Mouse (Mus musculus) left cerebral cortex, postnatal 14 days (tissue): ENCODE data around the gene Trmt44. TPM values are rescaled to one million over a fixed set of nuclear protein-coding genes. Genes with fewer than 3 reads are reported as not detected.

Source experiments
- DNase-seq, 2 experiments: peaks; one replicate each; pipeline ENCODE4 v3.0.0; 2021 to 2022; ENCODE audit warnings: low spot score in 2 of 2, mixed read lengths in 1 of 2
- intact Hi-C: fragments of 180-260 bp; cut with DNase I; formaldehyde crosslinking; loops from one replicate; pipeline ENCODE4 v1.15.1; 2025
- long read RNA-seq, 2 experiments: library from polyadenylated mRNA; stranded (forward); transcript quantifications; one replicate each; pipeline ENCODE4 v2.0.0; 2021
- total RNA-seq, 2 experiments: library from RNA; stranded (reverse); gene quantifications; 2 replicates each; pipeline ENCODE4 v1.2.3; 2021

Trmt44 gene
- 1 to 10 TPM; 6.9 to 7.4 TPM for total RNA-seq
- long read RNA-seq, experiment 1, partial matches to known transcripts: 0 of 1 reads
- long read RNA-seq, experiment 1, other reads (novel, unspliced or antisense): 1 of 1 reads
- long read RNA-seq, experiment 2, partial matches to known transcripts: 0 of 3 reads
- long read RNA-seq, experiment 2, other reads (novel, unspliced or antisense): 0 of 3 reads

DNA sequence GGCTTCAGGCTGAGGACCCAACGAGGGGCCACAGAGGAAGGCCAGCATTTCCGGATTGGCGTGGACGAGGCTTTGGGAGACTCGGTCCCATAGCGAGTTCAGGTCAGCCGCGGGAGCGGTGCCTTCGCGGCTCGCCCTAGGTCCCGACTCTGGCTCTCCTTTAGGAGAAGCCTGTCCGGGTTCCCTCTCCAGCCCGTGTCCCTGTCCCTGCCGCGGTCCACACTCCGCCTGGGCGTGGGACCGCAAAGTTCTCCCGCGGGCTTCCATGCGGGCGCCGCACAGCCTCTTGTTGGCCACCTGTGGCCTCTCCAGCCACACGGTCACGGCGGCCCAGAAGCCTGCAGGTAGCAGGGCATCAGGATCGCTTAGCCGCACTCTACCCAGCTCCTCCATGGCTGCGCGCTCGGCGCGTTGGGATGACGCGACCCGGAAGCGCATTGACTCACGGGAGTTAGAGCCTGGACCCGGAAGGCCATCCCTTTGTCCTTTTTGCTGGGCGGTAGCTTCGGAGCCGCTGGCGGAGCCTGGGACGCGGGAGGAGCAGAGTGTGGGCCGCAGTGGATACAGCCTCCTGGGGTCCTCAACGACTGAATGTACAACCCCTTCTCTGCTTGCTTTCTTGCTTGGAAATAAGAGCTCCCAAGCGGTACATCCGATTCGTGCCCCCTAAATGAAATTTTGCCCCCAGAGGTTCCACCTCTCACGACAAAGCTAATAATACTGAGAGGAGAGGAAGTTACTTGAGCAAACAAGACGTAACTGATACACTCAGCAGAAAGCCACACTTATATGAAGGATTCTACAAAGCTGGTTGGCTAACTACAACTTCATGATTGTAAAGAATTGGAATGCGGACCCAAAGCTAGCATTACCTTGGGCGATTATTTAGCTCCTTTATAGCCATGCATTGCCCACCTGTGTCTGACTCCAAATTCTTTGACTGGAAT, at the start of gene Trmt44:
Gene Trmt44 (minus strand): TSS at position 418 of the 947 bp plus-strand sequence.
- intact Hi-C loops: no loop called here
- peak; percentile 87 to 92 for DNase-seq

DNA sequence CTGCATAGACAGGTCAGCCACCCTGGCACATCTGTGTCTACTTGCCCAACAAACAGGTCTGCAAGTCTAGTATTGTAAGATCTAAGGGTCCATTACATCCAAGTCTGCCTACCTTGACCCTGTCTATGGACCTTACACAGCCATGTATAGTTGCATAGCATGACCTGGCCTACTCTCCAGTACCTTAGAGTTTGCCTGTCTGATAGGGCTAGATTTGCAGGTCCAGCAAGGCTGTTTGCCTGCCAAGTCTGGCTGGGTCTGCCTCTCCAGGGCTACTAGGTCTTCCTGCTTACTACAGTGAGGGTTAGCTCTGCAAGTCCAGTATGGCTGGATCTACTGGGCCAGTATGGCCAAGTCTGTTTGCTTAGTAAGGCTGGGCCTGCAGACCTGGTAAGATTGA, 49.0 kb upstream of the Trmt44 start:
- intact Hi-C loops: no loop called here
- DNase-seq: no peak

DNA sequence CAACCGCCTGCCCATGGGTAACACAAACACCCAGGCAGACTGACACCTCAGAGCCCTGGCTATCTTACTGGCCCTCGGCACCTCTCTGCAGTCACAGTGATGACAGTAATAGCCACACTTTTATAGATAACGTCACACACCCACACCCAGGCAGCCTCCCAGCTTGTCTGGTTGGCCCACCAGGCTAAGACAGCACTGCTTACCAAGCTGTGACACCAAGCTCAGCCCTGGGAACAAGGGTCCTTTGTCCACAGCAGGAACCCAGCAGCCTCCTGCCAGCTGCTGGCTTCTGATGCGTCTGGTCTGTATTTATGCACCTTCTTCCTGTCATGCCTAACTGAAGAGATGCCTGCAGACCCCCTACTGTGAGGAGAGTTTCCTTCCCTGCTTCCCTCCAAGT, 46.2 kb upstream of the Trmt44 start:
- DNase-seq: peak in 1 of 2 experiments; percentile 15
- intact Hi-C loops: no loop called here

DNA sequence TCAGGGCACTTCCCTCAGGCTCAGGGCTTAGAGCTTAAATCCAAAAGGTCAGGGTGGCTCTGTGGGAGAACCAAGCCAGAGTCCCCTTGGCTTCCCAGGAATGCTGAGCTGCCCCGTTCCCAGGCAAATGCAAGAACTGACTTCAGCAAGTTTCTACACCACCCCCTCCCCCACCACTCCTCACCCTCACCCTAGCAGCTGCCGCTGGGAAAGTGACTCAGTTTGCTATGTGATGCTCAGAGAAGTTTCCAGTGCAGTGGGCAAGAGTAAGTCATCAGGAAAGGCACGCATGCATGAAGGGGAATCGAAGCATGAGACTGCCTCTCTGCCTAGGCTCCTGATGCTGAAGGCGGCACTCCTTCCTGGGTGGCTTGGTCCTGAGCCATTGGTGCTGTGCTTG, 42.1 kb upstream of the Trmt44 start:
- intact Hi-C loops: no loop called here
- no peak for DNase-seq

DNA sequence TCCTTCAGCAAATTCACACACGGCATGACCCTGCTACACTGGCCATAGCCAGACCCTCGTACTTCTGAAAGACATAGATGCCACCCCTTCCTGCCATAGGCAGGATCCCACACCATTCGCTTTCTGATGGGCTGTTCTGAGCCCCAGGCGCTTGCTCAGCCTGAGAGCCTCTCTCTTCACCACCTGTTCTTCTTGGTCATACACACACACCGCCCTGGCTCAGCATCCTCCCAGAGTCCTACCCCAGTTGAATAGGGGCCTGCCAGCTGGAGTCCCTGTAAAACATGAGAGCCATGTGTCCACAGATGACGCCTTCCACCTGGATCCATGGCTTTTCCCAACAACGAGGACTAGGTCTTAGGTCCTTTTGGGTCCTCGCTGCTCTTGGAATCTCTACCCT, 37.9 kb upstream of the Trmt44 start:
- no peak for DNase-seq
- intact Hi-C loops: no loop called here

DNA sequence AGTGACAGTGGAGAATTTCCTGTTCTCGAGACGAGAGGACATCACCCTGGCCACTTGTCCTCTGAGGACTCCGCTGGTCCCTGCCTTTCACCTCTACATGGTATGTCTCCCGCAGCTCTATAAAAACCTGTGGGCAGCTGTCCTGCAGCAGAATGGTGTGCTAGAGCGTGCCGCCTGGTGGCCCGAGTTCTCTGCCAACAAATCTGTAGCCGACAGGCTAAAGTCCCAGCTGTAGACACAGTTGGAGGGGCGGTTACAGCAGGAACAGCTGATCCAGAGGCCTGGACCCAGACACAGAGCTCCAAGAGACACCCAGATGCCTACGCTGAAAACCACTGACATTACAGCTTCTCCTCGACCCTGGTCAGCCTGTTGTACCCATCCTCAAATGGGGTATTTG, 37.0 kb upstream of the Trmt44 start:
- DNase-seq: peak in 1 of 2 experiments; percentile 18
- intact Hi-C loops: no loop called here

DNA sequence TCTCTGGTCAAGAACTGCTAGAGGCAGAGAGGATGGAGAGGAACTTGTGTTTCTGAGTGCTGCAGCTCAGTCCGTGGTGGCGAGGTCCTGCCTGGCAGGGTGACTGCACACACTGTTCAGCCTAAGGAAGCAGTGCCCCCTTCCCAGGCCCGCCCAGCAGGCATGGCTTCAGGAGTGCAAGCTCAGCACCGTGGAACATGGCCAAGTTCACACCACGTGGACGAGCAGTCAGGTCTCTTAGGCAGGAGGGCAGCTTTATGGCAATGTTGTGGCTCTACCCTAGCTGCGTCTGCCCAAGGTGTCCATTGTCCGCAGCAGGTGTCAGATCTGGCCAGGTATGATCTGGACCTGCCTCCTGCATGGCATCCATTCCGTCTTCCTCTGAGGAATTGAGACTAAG, 36.3 kb upstream of the Trmt44 start:
- no peak for DNase-seq
- intact Hi-C loops: no loop called here

DNA sequence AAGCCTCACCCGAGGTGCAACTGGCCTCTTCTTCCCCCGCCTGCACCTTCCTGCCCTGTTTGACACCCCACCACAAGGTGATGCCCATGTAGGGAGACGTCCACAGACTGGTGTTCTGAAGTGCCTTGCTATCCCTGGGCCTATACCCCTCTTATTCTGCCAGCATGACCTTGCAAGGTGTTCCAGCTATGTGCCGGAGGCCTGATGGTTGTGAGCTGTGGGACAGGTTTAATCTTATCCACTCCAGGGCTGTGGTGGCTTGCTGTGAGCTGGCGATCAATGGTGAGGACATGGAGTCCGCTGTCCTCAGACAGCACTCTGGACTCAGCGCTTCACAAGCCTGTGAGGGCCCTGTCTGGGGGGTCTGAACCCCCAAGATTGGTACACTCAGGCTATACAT, 35.5 kb upstream of the Trmt44 start:
- intact Hi-C loops: no loop called here
- DNase-seq: no peak

DNA sequence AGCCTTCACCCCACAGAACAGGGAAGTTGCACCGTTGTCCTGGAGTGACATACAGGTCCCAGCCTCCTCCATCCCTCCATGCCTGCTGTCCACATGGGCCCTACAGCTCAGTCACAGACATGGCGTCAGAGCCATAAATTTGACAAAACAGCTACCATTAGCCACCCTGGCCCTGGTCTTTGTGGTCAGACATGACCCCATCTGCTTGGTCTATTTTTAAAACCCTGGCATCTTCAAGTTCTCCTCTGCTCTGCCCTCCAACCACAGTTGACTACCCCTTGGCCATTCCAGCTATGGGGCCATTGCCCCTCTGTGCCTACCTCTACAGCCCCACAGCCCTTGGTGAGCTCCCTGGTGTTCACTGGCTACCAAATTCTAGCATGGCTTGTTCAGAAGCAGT, 35.1 kb upstream of the Trmt44 start:
- intact Hi-C loops: no loop called here
- DNase-seq: no peak

DNA sequence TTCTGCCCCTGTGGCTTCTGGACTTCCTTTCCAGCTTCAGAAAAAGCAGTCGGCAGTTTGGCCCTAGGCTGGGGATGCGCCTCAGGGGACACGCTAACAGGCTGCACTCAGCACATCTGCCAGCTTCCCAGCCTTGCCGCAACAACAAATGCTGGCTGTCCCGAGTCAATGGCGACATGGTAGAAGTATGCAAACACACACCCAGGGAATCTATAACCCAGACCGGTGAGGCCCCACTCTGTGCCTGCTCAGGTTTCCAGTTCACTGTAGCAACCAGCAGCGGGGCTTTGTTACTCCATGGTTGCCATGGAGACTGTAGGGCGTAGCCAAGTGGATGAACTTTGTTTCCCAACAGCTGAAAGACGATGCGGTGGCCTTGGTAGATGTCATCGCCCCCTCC, 34.5 kb upstream of the Trmt44 start:
- no peak for DNase-seq
- intact Hi-C loops: no loop called here

DNA sequence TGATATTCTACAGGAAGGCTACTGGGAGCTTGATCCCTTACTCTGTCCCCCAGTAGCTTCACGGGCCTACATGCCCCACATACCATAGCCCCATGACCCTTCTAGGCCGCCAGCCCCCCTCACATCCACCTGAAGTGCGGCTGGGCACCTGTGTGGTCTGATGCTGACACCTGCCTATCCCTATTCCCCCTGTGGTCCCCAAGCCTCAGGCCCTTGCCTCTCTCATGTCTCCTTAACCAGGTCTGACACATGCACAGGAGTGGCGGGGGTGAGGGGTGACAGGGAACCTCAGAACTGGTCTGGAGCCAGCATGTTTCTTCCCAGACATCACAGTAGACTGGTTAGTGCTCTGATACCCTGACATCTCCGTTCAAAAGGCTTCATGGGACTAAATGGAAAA, 33.7 kb upstream of the Trmt44 start:
- intact Hi-C loops: no loop called here
- no peak for DNase-seq

DNA sequence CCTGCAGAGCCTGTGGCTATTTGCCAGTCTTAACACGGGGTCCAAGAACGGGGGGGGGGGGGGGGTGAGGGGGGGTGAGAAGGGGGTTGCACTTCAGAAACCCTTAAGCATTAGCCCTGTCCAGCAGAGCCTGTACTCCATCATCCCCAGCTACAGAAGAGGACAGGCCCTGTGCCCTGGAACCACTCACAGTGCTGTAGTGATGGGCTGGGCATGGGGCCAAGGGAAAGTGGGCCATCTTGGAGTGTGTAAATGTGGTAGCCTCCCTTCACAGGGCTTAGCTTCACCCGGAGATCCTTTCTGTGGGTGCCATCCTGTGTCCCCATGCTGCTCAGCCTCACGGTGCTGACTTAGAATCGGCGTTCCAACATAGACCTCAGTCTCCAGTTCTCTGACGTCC, 32.9 kb upstream of the Trmt44 start:
- peak; percentile 35 to 37 for DNase-seq
- intact Hi-C loops: no loop called here

DNA sequence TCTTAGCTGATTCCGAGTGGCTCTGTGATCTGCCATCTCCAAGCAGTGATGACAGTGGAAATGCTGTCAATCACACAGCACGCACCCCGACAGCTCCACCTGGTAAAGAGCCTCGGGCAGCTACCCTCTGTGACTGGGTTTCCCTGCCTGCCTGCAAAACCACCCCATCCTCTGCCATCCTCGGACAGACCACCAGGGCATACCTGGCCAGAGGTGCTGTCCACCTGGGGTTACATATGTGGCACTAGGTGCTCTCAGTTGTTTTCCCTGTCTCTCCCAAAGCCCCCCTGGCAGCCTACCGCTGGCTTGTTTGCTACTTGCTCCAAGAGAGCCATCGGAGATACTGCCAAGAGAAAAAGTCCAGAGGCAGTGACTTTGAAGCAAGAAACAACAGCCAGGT, 31.9 kb upstream of the Trmt44 start:
- intact Hi-C loops: no loop called here
- DNase-seq: no peak

DNA sequence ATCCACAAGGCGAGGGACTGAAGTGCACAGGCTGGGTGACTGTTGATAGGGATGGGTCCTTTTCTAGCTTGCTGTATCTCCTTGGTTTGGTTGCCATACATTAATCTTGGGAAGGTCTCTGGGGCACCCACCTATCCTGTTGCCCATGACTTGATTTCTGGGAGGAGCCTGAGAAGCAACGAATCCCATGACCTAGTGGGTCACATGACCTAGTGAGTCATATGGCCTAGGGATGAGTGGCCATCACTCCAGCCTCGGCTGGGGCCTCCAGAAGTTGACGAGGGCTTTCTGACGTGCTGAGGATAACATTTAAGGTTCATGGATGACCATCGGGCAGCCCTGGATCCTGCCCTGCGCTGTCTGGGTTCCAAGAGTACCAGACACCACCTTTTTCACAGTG, 30.5 kb upstream of the Trmt44 start:
- no peak for DNase-seq
- intact Hi-C loops: no loop called here

DNA sequence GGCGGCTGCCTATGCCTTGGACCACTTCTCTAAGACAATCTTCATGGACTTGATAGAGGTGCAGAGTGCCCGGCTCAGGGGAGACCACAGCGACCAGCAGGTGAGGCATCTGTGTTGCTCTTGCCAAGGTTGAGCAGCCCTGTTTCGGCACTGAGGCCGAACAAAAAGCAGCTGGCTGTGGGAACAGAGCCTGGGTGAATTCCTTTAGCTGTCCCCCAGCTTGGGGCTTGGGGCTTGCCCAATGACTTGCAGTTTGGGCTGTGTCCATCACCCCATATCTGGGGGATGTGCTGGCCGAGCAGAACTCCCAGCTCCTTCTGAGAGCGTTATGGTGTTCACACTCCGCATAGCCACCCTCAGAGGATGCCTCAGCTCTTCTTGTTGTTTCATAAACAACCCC, 26.7 kb upstream of the Trmt44 start:
- no peak for DNase-seq
- intact Hi-C loops: no loop called here

DNA sequence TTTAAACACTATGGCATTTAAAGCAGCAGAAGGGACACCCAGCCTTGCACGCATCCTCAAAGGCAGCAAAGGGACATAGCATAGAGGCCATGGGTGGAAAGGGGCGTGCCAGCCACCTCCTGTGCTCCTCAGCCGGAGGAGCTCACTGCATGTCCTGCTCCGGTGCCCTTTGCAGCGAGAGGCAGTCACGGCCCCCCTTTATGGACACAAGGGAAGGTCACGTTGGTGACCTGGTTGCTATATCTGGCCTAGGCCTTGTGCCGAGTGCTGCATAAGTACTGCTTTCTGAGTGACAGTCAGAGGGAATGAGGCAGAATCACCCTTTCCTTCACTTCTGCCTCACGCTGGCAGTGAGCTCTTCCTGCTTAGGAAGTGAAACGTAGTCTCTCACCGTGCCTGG, 25.4 kb upstream of the Trmt44 start:
- intact Hi-C loops: no loop called here
- DNase-seq: no peak

DNA sequence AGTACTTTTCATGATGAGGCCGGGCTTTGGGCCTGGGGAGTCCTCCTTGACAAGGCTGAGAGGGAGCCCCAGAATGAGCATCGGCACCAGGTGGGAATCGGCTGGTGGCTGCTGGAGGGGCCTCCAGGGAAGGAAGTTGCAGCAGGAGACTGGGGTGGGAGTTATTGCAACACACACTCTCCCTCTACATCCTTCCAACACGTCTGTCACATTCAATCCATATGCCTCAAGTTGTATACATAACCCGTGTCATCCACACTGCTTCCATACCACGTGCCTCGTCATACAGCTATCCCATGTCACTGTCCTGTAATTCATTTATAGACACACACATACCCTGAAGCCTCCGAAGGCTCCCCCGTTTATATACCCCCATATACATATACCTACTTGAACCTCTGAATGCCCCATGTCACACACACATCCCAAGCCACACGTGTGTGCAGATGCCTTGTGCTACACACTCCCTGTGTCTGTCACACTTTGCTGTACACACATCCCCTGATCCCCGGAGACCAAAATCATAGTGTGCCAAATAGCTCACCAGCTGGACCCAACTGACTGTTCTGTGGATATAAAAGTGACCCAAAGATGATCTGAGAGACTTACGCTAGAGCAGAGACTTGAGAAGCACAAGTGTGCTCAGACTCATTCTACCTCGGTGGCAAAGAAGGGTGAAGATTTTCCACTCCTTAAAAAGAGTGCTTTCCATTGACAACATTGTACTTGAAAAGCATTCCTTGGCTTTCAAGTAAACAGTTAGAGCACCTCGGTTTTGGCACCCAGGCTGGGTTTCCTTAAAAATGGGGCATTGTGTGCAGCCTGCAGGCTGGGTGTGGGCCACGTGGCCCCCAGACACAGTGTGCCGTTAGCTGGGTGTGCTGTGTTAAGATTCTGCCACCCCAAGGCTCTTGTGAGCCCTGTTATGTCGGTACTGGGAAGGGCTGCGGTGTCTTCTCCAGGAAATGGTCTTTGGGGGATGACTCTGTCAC, 21.6 kb upstream of the Trmt44 start:
- DNase-seq: no peak
- intact Hi-C loops: loop anchor here (1.0 to 5.0 kb wide), 2 partner anchors 85 to 101 kb away; no protein-coding TSS in a partner anchor

DNA sequence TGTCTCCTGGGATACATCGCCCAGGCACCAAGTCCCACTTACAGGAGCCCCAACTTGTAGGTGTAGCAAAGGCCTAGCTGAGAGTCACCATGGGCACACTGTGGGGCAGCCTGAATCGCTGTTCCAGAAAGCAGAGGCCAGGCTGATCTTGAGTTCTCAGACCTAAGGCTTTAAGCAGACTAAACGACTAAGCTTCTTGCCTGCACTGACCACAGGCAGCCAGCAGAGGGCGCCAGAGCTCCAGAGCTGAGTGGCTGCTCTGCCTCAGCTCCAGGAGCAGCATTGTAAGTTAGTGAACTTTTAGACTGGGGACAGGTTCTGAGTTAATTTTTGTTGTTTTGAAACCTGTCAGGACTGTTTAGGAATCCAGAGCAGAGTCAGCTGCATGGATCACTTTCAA, 20.8 kb upstream of the Trmt44 start:
- DNase-seq: peak; percentile 72 to 85
- intact Hi-C loops: loop anchor here (1.0 to 5.0 kb wide), 3 partner anchors 86 to 119 kb away; no protein-coding TSS in a partner anchor

DNA sequence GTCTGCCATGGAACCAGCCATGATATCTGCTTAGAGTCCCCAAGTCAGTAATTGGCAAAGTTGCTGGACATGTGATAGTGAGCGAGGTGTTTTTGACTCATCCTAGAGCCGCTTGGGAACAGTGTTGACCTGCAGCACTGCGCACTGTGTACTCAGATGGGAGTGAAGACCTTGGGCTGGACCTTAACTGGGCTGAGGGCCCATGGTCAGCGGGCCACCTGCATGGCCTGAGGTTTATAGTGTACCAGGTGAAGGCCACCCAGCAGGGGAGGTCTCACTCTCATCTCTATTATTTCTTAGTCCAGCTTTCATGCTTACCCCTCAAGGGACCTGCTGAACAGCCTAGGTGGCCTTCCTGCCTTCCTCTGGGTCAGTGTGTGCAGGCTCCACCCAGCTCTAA, 19.9 kb upstream of the Trmt44 start:
- DNase-seq: no peak
- intact Hi-C loops: loop anchor here (1.0 to 5.0 kb wide), 2 partner anchors 103 to 120 kb away; no protein-coding TSS in a partner anchor

DNA sequence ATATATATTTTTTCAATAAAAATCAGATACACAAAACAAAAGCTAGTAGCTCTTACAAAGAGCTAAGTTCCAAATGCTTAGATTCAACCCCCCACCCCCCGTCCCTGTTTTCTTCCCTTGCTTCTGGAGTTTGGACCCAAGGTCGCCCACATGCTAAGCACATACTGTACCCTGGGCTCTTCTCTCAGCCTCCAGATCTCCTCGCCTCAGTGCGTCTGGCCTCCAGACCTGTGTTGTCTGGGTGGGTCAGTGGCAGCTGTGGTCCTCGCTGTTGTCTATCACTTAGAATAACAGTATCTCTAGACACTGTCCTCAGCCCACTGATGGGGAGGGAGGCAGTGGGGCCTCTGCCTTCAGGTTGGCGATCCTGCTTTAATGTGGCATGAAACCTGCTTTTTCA, 18.4 kb upstream of the Trmt44 start:
- intact Hi-C loops: no loop called here
- no peak for DNase-seq
